Mouse (Mus musculus) thymus, postnatal 25 days (tissue): ENCODE measurements around the gene Cdh4.

Experiments used
- DNase-seq: peaks from one replicate; pipeline ENCODE4 v3.0.0; 2022

Cdh4 gene

GRCm38 (mm10) chr2:179753811-179754210, 311.6 kb downstream of the Cdh4 start:
- no peak for DNase-seq

GRCm38 (mm10) chr2:179754776-179755175, 312.5 kb downstream of the Cdh4 start:
- DNase-seq: no peak

- DNase-seq: no peak
These were observed 319.6 kb downstream of the Cdh4 start for GRCm38 (mm10) chr2:179761718-179762441.

- DNase-seq: no peak
These were observed 320.5 kb downstream of the Cdh4 start for GRCm38 (mm10) chr2:179762521-179763305.

- DNase-seq: no peak
These were observed 322.2 kb downstream of the Cdh4 start for GRCm38 (mm10) chr2:179764460-179764859.

GRCm38 (mm10) chr2:179766664-179767526, 324.7 kb downstream of the Cdh4 start:
- no peak for DNase-seq

- DNase-seq: no peak
These were observed 325.3 kb downstream of the Cdh4 start for GRCm38 (mm10) chr2:179767527-179767849.

GRCm38 (mm10) chr2:179769137-179769536, 326.9 kb downstream of the Cdh4 start:
- DNase-seq: no peak

- DNase-seq: no peak
These were observed 327.7 kb downstream of the Cdh4 start for GRCm38 (mm10) chr2:179769943-179770342.

GRCm38 (mm10) chr2:179774440-179775110, 332.3 kb downstream of the Cdh4 start:
- DNase-seq: no peak

GRCm38 (mm10) chr2:179775999-179776705, 333.9 kb downstream of the Cdh4 start:
- DNase-seq: no peak

GRCm38 (mm10) chr2:179779266-179779665, 337.0 kb downstream of the Cdh4 start:
- DNase-seq: no peak

- DNase-seq: no peak
These were observed 338.7 kb downstream of the Cdh4 start for GRCm38 (mm10) chr2:179780961-179781360.

- no peak for DNase-seq
These were observed 345.0 kb downstream of the Cdh4 start for GRCm38 (mm10) chr2:179787256-179787655.

GRCm38 (mm10) chr2:179787797-179788196, 345.6 kb downstream of the Cdh4 start:
- DNase-seq: no peak

- no peak for DNase-seq
These were observed 348.5 kb downstream of the Cdh4 start for GRCm38 (mm10) chr2:179790684-179791083.

GRCm38 (mm10) chr2:179792426-179793133, 350.3 kb downstream of the Cdh4 start:
- DNase-seq: no peak

- no peak for DNase-seq
These were observed 352.1 kb downstream of the Cdh4 start for GRCm38 (mm10) chr2:179794354-179794753.

GRCm38 (mm10) chr2:179795452-179795851, 353.2 kb downstream of the Cdh4 start:
- DNase-seq: no peak

- no peak for DNase-seq
These were observed 357.8 kb downstream of the Cdh4 start for GRCm38 (mm10) chr2:179799906-179800532.

- no peak for DNase-seq
These were observed 358.8 kb downstream of the Cdh4 start for GRCm38 (mm10) chr2:179801042-179801441.
